20 mouse cellular contexts compared by ENCODE assay signal in genomic region chr10:46350196-46350595, GRCm38 (mm10).
DNase-seq lines count a peak whose midpoint lies in the region; ATAC-seq and TF ChIP-seq lines count a peak whose summit lies in the region.
"Had no signal": no experiment of that assay in that cellular context is flagged by ENCODE, and none has a peak within 500 bp of the region (broad histone marks: within the 10 kb centered on the region; RNA-seq: fewer than 3 reads in every experiment).

No protein-coding gene starts in this region.

- peak; percentile 70 for ATAC-seq in forebrain, embryonic 13.5 days
- no peak for ATAC-seq in forebrain, embryonic 11.5 days (replicated peaks; ENCODE audit: low FRiP score)
- no peak for ATAC-seq in limb, embryonic 14.5 days (ENCODE audit: low FRiP score, low read depth)
- peak; percentile 83 for ATAC-seq in hindbrain, embryonic 16.5 days
- ATAC-seq in erythroblast, adult 5-6 weeks (replicated peaks; ENCODE audit: low FRiP score, poor library complexity, severe bottlenecking): no peak

- H3K27ac ChIP-seq in forebrain, embryonic 13.5 days: no peak overlapping the region
- H3K27ac ChIP-seq in forebrain, embryonic 11.5 days (ENCODE audit: low read depth, low read length): no peak overlapping the region
- no peak overlapping the region for H3K27ac ChIP-seq in limb, embryonic 14.5 days (replicated peaks; ENCODE audit: low read depth, low read length)
- H3K27ac ChIP-seq in limb, embryonic 10.5 days: no peak overlapping the region
- H3K27ac ChIP-seq in MEL (ENCODE audit: control insufficient read depth, low read depth, low read length): no peak overlapping the region
- no peak overlapping the region for H3K27ac ChIP-seq in hindbrain, embryonic 16.5 days (ENCODE audit: low read depth, low read length)
- H3K27ac ChIP-seq: heart, embryonic 10.5 days; hindbrain, embryonic 15.5 days; kidney, postnatal 0 days had no signal

- no peak overlapping the region for H3K9ac ChIP-seq in forebrain, embryonic 13.5 days
- H3K9ac ChIP-seq in forebrain, embryonic 11.5 days (ENCODE audit: low read length): no peak overlapping the region
- H3K9ac ChIP-seq in limb, embryonic 14.5 days (ENCODE audit: low read depth, low read length, severe bottlenecking): no peak overlapping the region
- H3K9ac ChIP-seq in MEL (ENCODE audit: control insufficient read depth, low read depth, low read length, poor library complexity, severe bottlenecking): no peak overlapping the region
- H3K9ac ChIP-seq in hindbrain, embryonic 16.5 days (ENCODE audit: low read depth, low read length): no peak overlapping the region
- H3K9ac ChIP-seq: hindbrain, embryonic 15.5 days had no signal

- no peaks in the 10 kb centered on the region for H3K27me3 ChIP-seq in forebrain, embryonic 13.5 days
- no peaks in the 10 kb centered on the region for H3K27me3 ChIP-seq in forebrain, embryonic 11.5 days (ENCODE audit: control insufficient read depth, insufficient read depth, low read length)
- H3K27me3 ChIP-seq in limb, embryonic 14.5 days (ENCODE audit: control insufficient read depth, insufficient read depth, low read length): no peaks in the 10 kb centered on the region
- H3K27me3 ChIP-seq in limb, embryonic 10.5 days (ENCODE audit: low read depth, poor library complexity, severe bottlenecking): no peaks in the 10 kb centered on the region
- H3K27me3 ChIP-seq in MEL (ENCODE audit: control insufficient read depth in 1 of 2, insufficient read depth in 2 of 2, low read length in 2 of 2): no peaks in the 10 kb centered on the region
- no peaks in the 10 kb centered on the region for H3K27me3 ChIP-seq in hindbrain, embryonic 16.5 days (replicated peaks; ENCODE audit: control insufficient read depth, insufficient read depth, low read length)
- H3K27me3 ChIP-seq: hindbrain, embryonic 15.5 days had no signal

- H3K9me3 ChIP-seq in forebrain, embryonic 13.5 days (replicated peaks): no peaks in the 10 kb centered on the region
- H3K9me3 ChIP-seq in forebrain, embryonic 11.5 days (ENCODE audit: control insufficient read depth, low read length): no peaks in the 10 kb centered on the region
- H3K9me3 ChIP-seq in limb, embryonic 14.5 days (ENCODE audit: control insufficient read depth, low read length): no peaks in the 10 kb centered on the region
- H3K9me3 ChIP-seq in limb, embryonic 10.5 days (replicated peaks): no peaks in the 10 kb centered on the region
- no peaks in the 10 kb centered on the region for H3K9me3 ChIP-seq in MEL (replicated peaks; ENCODE audit: insufficient read depth, low read length)
- H3K9me3 ChIP-seq in hindbrain, embryonic 16.5 days (ENCODE audit: control insufficient read depth, low read length): no peaks in the 10 kb centered on the region
- H3K9me3 ChIP-seq: G1E; heart, embryonic 10.5 days; hindbrain, embryonic 15.5 days had no signal

- no peaks in the 10 kb centered on the region for H3K36me3 ChIP-seq in forebrain, embryonic 13.5 days (ENCODE audit: poor library complexity, severe bottlenecking)
- no peaks in the 10 kb centered on the region for H3K36me3 ChIP-seq in forebrain, embryonic 11.5 days (ENCODE audit: control insufficient read depth, insufficient read depth, low read length)
- H3K36me3 ChIP-seq in limb, embryonic 14.5 days (ENCODE audit: control insufficient read depth, insufficient read depth, low read length): no peaks in the 10 kb centered on the region
- H3K36me3 ChIP-seq in limb, embryonic 10.5 days: no peaks in the 10 kb centered on the region
- H3K36me3 ChIP-seq in MEL (ENCODE audit: control insufficient read depth in 1 of 2, insufficient read depth in 2 of 2, low read length in 2 of 2): peaks cover 0 to 9% of the 10 kb centered on the region in 2 experiments; a peak in 2 of 4 replicates
- H3K36me3 ChIP-seq in hindbrain, embryonic 16.5 days (ENCODE audit: control insufficient read depth, insufficient read depth, low read length): no peaks in the 10 kb centered on the region
- H3K36me3 ChIP-seq: G1E; heart, embryonic 10.5 days; hindbrain, embryonic 15.5 days had no signal

- TF ChIP-seq CTCF in MEL (IDR thresholded peaks at IDR 0.05 in 2 of 3, conservative IDR thresholded peaks at IDR 0.05 in 1 of 3; ENCODE audit: control insufficient read depth in 1 of 3, insufficient read depth in 1 of 3, low read depth in 2 of 3, low read length in 3 of 3, poor library complexity in 1 of 3, severe bottlenecking in 1 of 3): no peak

- TF ChIP-seq EP300 in MEL (IDR thresholded peaks at IDR 0.05; ENCODE audit: low read depth in 1 of 2, low read length in 2 of 2): no peak

- TF ChIP-seq RAD21 in MEL (IDR thresholded peaks at IDR 0.05; ENCODE audit: low read depth, low read length): no peak

- no peak overlapping the region for H3K4me2 ChIP-seq in forebrain, embryonic 13.5 days
- H3K4me2 ChIP-seq in forebrain, embryonic 11.5 days (ENCODE audit: low read depth, low read length, severe bottlenecking): no peak overlapping the region
- no peak overlapping the region for H3K4me2 ChIP-seq in limb, embryonic 14.5 days (replicated peaks; ENCODE audit: low read depth, low read length, severe bottlenecking)
- H3K4me2 ChIP-seq in hindbrain, embryonic 16.5 days (ENCODE audit: low read length): no peak overlapping the region
- H3K4me2 ChIP-seq: hindbrain, embryonic 15.5 days had no signal

- peaks cover 9% of the 10 kb centered on the region for H3K4me1 ChIP-seq in forebrain, embryonic 13.5 days
- no peaks in the 10 kb centered on the region for H3K4me1 ChIP-seq in forebrain, embryonic 11.5 days (replicated peaks; ENCODE audit: control insufficient read depth, insufficient read depth, low read length)
- H3K4me1 ChIP-seq in limb, embryonic 14.5 days (ENCODE audit: control insufficient read depth, insufficient read depth, low read length): peaks cover 3% of the 10 kb centered on the region; the same call in 1 of the 2 replicates
- H3K4me1 ChIP-seq in limb, embryonic 10.5 days: no peaks in the 10 kb centered on the region
- peaks cover 0 to 17% of the 10 kb centered on the region in 2 experiments; a peak in 2 of 4 replicates for H3K4me1 ChIP-seq in MEL (ENCODE audit: control insufficient read depth in 1 of 2, insufficient read depth in 2 of 2, low read length in 2 of 2)
- 0 out of 2 replicates have a peak, but pooled peaks cover 3% of the 10 kb centered on the region for H3K4me1 ChIP-seq in hindbrain, embryonic 16.5 days (ENCODE audit: control insufficient read depth, insufficient read depth, low read depth, low read length)
- H3K4me1 ChIP-seq: heart, embryonic 10.5 days had no signal

- WGBS in forebrain, embryonic 13.5 days: 13% methylated on average over 2 of the region's 2 CpGs
- 28% methylated on average over 2 of the region's 2 CpGs for WGBS in forebrain, embryonic 11.5 days
- 50% methylated on average over 2 of the region's 2 CpGs for WGBS in limb, embryonic 14.5 days
- 68% methylated on average over 2 of the region's 2 CpGs for WGBS in limb, embryonic 10.5 days
- WGBS in hindbrain, embryonic 16.5 days: 7% methylated on average over 2 of the region's 2 CpGs

- TF ChIP-seq POLR2A in limb, embryonic 14.5 days (IDR thresholded peaks at IDR 0.05; ENCODE audit: borderline replicate concordance, extremely low read depth, insufficient read depth, insufficient read length): no peak
- TF ChIP-seq POLR2A in MEL (IDR thresholded peaks at IDR 0.05; ENCODE audit: control insufficient read depth in 1 of 2, insufficient read depth in 1 of 2, low read depth in 1 of 2, low read length in 2 of 2, poor library complexity in 1 of 2): no peak

- H3K4me3 ChIP-seq in forebrain, embryonic 13.5 days: no peak overlapping the region
- no peak overlapping the region for H3K4me3 ChIP-seq in forebrain, embryonic 11.5 days (ENCODE audit: low read depth, low read length)
- H3K4me3 ChIP-seq in limb, embryonic 14.5 days (replicated peaks; ENCODE audit: low read length): no peak overlapping the region
- no peak overlapping the region for H3K4me3 ChIP-seq in limb, embryonic 10.5 days
- H3K4me3 ChIP-seq in MEL (ENCODE audit: control insufficient read depth in 1 of 2, insufficient read depth in 1 of 2, low read depth in 2 of 2, low read length in 2 of 2): no peak overlapping the region
- no peak overlapping the region for H3K4me3 ChIP-seq in hindbrain, embryonic 16.5 days (ENCODE audit: low read length)
- H3K4me3 ChIP-seq: erythroblast, embryonic 14.5 days; heart, embryonic 10.5 days; hindbrain, embryonic 15.5 days had no signal

- DNase-seq in forebrain, embryonic 11.5 days (ENCODE audit: low spot score): no peak
- DNase-seq in limb, embryonic 14.5 days (ENCODE audit: low spot score): peak; percentile 12
- DNase-seq in limb, embryonic 10.5 days (ENCODE audit: low spot score): no peak
- peak; percentile 8 for DNase-seq in MEL (ENCODE audit: low read depth, low spot score)
- DNase-seq in heart, adult 8-10 months (ENCODE audit: low spot score): no peak
- DNase-seq: adrenal gland, postnatal 36 days; cerebellum, adult 18-20 months; gastrocnemius, postnatal 36 days; kidney, adult 11 months; liver; lung, postnatal 14 days; thymus, postnatal 14 days had no signal

- no peaks in the 10 kb centered on the region for H3K79me2 ChIP-seq in MEL (ENCODE audit: control insufficient read depth, insufficient read depth, low read length, poor library complexity)

TF ChIP-seq in MEL, 35 proteins besides CTCF, POLR2A, EP300 and RAD21:
- TF ChIP-seq GATA1 (IDR thresholded peaks at IDR 0.05; ENCODE audit: low read depth, low read length): no peak
- no peak for TF ChIP-seq MAZ (IDR thresholded peaks at IDR 0.05; ENCODE audit: low read depth, low read length)
- TF ChIP-seq MAFK (IDR thresholded peaks at IDR 0.05; ENCODE audit: borderline replicate concordance, low read depth, low read length): no peak
- TF ChIP-seq TCF12 (IDR thresholded peaks at IDR 0.05; ENCODE audit: low read depth, low read length): no peak
- TF ChIP-seq ETS1 (IDR thresholded peaks at IDR 0.05; ENCODE audit: low read depth, low read length): no peak
- TF ChIP-seq USF1 (IDR thresholded peaks at IDR 0.05; ENCODE audit: low read depth, low read length): no peak
- TF ChIP-seq POLR2AphosphoS5 (IDR thresholded peaks at IDR 0.05; ENCODE audit: borderline replicate concordance, low read depth, low read length): no peak
- no peak for TF ChIP-seq HCFC1 (IDR thresholded peaks at IDR 0.05; ENCODE audit: low read depth, low read length)
- TF ChIP-seq KAT2A (conservative IDR thresholded peaks at IDR 0.05; ENCODE audit: low read depth, low read length): no peak
- no peak for TF ChIP-seq BHLHE40 (IDR thresholded peaks at IDR 0.05; ENCODE audit: borderline replicate concordance, low read depth, low read length)
- TF ChIP-seq TBP (IDR thresholded peaks at IDR 0.05; ENCODE audit: low read depth, low read length): no peak
- TF ChIP-seq ZKSCAN1 (IDR thresholded peaks at IDR 0.05; ENCODE audit: low read depth, low read length): no peak
- no peak for TF ChIP-seq TAL1 (IDR thresholded peaks at IDR 0.05; ENCODE audit: low read length)
- no peak for TF ChIP-seq UBTF (IDR thresholded peaks at IDR 0.05; ENCODE audit: borderline replicate concordance, insufficient read depth, low read depth, low read length)
- TF ChIP-seq MYB (IDR thresholded peaks at IDR 0.05; ENCODE audit: low read depth, low read length): no peak
TF ChIP-seq in MEL: peak in this region for 0.

Comparison
In these comparisons a context has a peak if more than half of its experiments do, and no peak if none do; other contexts are left out.
1. ATAC-seq: peak in forebrain, embryonic 13.5 days (single experiment) and hindbrain, embryonic 16.5 days (single experiment); none in forebrain, embryonic 11.5 days (single experiment), limb, embryonic 14.5 days (single experiment) and erythroblast, adult 5-6 weeks (single experiment).
2. DNase-seq: peak in limb, embryonic 14.5 days (single experiment) and MEL (single experiment); none in forebrain, embryonic 11.5 days (single experiment), limb, embryonic 10.5 days (single experiment) and heart, adult 8-10 months (single experiment).